Mouse (Mus musculus) 3134 (cell line): ENCODE data around the gene Urgcp.
"Not testable (repeated sequence)": the region's sequence is repeated elsewhere in the genome, so short reads cannot be mapped to it uniquely, and the experiment has no call there.

Experiments used
- DNase-seq: peaks from one replicate; pipeline ENCODE4 v3.0.0-alpha.2; 2011; ENCODE audit warnings: low spot score; ENCODE audit not compliant: insufficient read length; ENCODE audit errors: extremely low read depth

Gene Urgcp

GRCm38 (mm10) chr11:5761820-5762632 is at the start of gene Urgcp:
Gene Urgcp (minus strand): TSS chr11:5762376.
- DNase-seq: peak; percentile 99

- DNase-seq: not testable (repeated sequence)
These were observed 47.3 kb upstream of the Urgcp start for GRCm38 (mm10) chr11:5809487-5809886.

- DNase-seq: no peak
These were observed 45.8 kb upstream of the Urgcp start for GRCm38 (mm10) chr11:5807956-5808355.

GRCm38 (mm10) chr11:5805711-5806110 is 43.5 kb upstream of the Urgcp start:
- no peak for DNase-seq

GRCm38 (mm10) chr11:5804174-5804573 is 42.0 kb upstream of the Urgcp start:
- DNase-seq: no peak

GRCm38 (mm10) chr11:5803551-5803981 is 41.4 kb upstream of the Urgcp start, which contains the start of gene Pgam2:
Gene Pgam2 (minus strand): TSS chr11:5803733.
- no peak for DNase-seq

- DNase-seq: no peak
These were observed 40.5 kb upstream of the Urgcp start for GRCm38 (mm10) chr11:5802457-5803217.

GRCm38 (mm10) chr11:5802005-5802404 is 39.8 kb upstream of the Urgcp start:
- no peak for DNase-seq

- no peak for DNase-seq
These were observed 39.3 kb upstream of the Urgcp start for GRCm38 (mm10) chr11:5801511-5801910.

GRCm38 (mm10) chr11:5799621-5800490 is 37.7 kb upstream of the Urgcp start:
- no peak for DNase-seq

GRCm38 (mm10) chr11:5797928-5798327 is 35.8 kb upstream of the Urgcp start:
- no peak for DNase-seq

- DNase-seq: no peak
These were observed 35.2 kb upstream of the Urgcp start for GRCm38 (mm10) chr11:5797371-5797770.

- DNase-seq: no peak
These were observed 34.8 kb upstream of the Urgcp start for GRCm38 (mm10) chr11:5796939-5797338.

- peak; percentile 87 for DNase-seq
These were observed 33.5 kb upstream of the Urgcp start for GRCm38 (mm10) chr11:5795706-5796105.

GRCm38 (mm10) chr11:5795290-5795689 is 33.1 kb upstream of the Urgcp start:
- no peak for DNase-seq

- no peak for DNase-seq
These were observed 28.3 kb upstream of the Urgcp start for GRCm38 (mm10) chr11:5790431-5790830.

- DNase-seq: no peak
These were observed 27.7 kb upstream of the Urgcp start for GRCm38 (mm10) chr11:5789754-5790333.

GRCm38 (mm10) chr11:5789071-5789753 is 27.0 kb upstream of the Urgcp start:
- DNase-seq: no peak

GRCm38 (mm10) chr11:5788056-5789014 is 26.2 kb upstream of the Urgcp start, which contains the start of gene Dbnl:
Gene Dbnl (plus strand): TSS chr11:5788488.
- peak; percentile 97 for DNase-seq
